Mouse (Mus musculus): ENCODE results near the gene Trim11.

DNA sequence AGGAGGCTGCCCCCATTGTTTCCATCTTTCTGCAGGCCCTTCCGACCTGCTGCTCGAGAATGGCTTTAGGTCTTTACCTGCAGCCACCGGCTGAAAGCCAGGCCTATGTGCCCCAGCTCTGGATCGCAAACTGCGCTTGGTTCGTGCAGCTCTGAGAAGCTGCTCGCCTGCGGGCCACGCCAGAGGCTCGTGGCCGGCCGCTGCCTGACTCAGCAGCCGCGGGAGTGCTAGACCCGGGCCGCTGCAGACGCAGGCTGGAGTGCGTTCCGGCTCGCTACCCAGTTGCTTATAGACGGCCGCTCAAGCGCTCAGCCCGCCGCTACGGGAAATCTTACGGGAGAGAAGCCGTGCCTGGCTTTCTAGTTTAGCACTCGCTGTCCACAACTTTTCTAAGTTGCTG, 743 bp upstream of the Trim11 start:
- no peak for TF ChIP-seq POLR2A (IDR thresholded peaks at IDR 0.05; ENCODE audit: extremely low read depth, insufficient read depth, low read length)
- TF ChIP-seq CTCF (IDR thresholded peaks at IDR 0.05; ENCODE audit: extremely low read depth, insufficient read depth, low read length), result no peak

Data from cortical plate, adult 2 months (tissue).